In the genomic region with DNA sequence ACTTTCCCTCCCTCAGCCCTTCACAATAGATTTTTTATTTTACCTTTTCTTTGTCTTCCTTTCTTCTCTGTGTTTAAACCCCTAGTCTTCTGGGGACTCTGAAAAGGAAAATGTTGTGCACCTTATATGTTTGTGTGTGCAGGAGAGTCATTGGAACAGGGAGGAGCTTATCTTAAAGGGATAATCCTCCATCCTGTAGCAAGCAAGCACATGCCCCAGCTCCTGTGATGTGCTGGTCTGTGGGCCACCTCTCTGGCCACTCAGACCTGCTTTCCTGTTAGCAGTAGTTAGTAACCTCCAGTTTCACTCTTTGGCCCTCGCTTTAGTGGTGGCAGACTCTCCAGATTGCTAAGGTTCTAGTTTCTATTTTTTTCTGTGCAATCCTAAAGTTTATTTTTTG, we compare ENCODE assay signal across 48 mouse cellular contexts. TPM values are rescaled to one million over a fixed set of nuclear protein-coding genes. Genes with fewer than 3 reads are reported as not detected.
"Had no signal": no experiment of that assay in that cellular context is flagged by ENCODE, and none has a peak within 500 bp of the region (broad histone marks: within the 10 kb centered on the region; RNA-seq: fewer than 3 reads in every experiment).

A gene (minus strand): TSS at position 101 of the 400 bp plus-strand sequence.

- H3K27ac ChIP-seq: heart, embryonic 10.5 days; heart, embryonic 13.5 days; heart, embryonic 15.5 days; hindbrain, embryonic 10.5 days; hindbrain, embryonic 12.5 days; hindbrain, embryonic 13.5 days; hindbrain, embryonic 14.5 days; hindbrain, embryonic 15.5 days; hindbrain, postnatal 0 days; intestine, embryonic 15.5 days; kidney, embryonic 15.5 days; kidney, postnatal 0 days; layer of hippocampus, adult 2 months had no signal

- H3K4me1 ChIP-seq: heart, embryonic 10.5 days; heart, embryonic 12.5 days; heart, embryonic 13.5 days; heart, embryonic 15.5 days; hindbrain, embryonic 10.5 days; hindbrain, embryonic 12.5 days; hindbrain, embryonic 13.5 days; hindbrain, embryonic 15.5 days; intestine, embryonic 15.5 days; kidney, embryonic 15.5 days had no signal

- H3K9me3 ChIP-seq: heart, embryonic 10.5 days; heart, embryonic 12.5 days; heart, embryonic 13.5 days; heart, embryonic 15.5 days; hindbrain, embryonic 10.5 days; hindbrain, embryonic 12.5 days; hindbrain, embryonic 13.5 days; hindbrain, embryonic 15.5 days; intestine, embryonic 15.5 days; kidney, embryonic 15.5 days had no signal

- H3K4me2 ChIP-seq: heart, embryonic 11.5 days; heart, embryonic 12.5 days; heart, embryonic 13.5 days; heart, embryonic 15.5 days; hindbrain, embryonic 12.5 days; hindbrain, embryonic 13.5 days; hindbrain, embryonic 14.5 days; hindbrain, embryonic 15.5 days; intestine, embryonic 15.5 days; kidney, embryonic 15.5 days had no signal

- H3K27me3 ChIP-seq: heart, embryonic 12.5 days; heart, embryonic 13.5 days; heart, embryonic 15.5 days; hindbrain, embryonic 12.5 days; hindbrain, embryonic 13.5 days; hindbrain, embryonic 15.5 days; intestine, embryonic 15.5 days; kidney, embryonic 15.5 days had no signal

- H3K36me3 ChIP-seq: heart, embryonic 10.5 days; heart, embryonic 12.5 days; heart, embryonic 13.5 days; heart, embryonic 15.5 days; hindbrain, embryonic 10.5 days; hindbrain, embryonic 12.5 days; hindbrain, embryonic 13.5 days; hindbrain, embryonic 15.5 days; intestine, embryonic 15.5 days; kidney, embryonic 15.5 days had no signal

- H3K4me3 ChIP-seq: heart, embryonic 10.5 days; heart, embryonic 12.5 days; heart, embryonic 13.5 days; heart, embryonic 15.5 days; hindbrain, embryonic 10.5 days; hindbrain, embryonic 12.5 days; hindbrain, embryonic 13.5 days; hindbrain, embryonic 15.5 days; intestine, embryonic 15.5 days; kidney, embryonic 15.5 days; layer of hippocampus, adult 2 months had no signal

- H3K9ac ChIP-seq: heart, embryonic 12.5 days; heart, embryonic 13.5 days; heart, embryonic 15.5 days; hindbrain, embryonic 12.5 days; hindbrain, embryonic 13.5 days; hindbrain, embryonic 14.5 days; hindbrain, embryonic 15.5 days; intestine, embryonic 15.5 days; kidney, embryonic 15.5 days had no signal

- ATAC-seq: hindbrain, embryonic 16.5 days; hindbrain, postnatal 0 days; inflammation-experienced regulatory T-cells, adult 6 months; intestine, embryonic 15.5 days; intestine, embryonic 16.5 days; intestine, postnatal 0 days had no signal

- DNase-seq: heart, postnatal 10 days; heart, postnatal 14 days; heart, postnatal 36 days; heart, postnatal 4 days; kidney, adult 11 months; kidney, adult 18-20 months; kidney, adult 2 months; kidney, adult 8-10 months; kidney, adult 9 months; kidney, postnatal 10 days; kidney, postnatal 14 days; kidney, postnatal 25 days; kidney, postnatal 36 days; kidney, postnatal 4 days; layer of hippocampus, adult 9-11 months; layer of hippocampus, postnatal 36 days had no signal

RNA-seq across cellular contexts. Expression of the gene that starts here (rescaled TPM):
- total RNA-seq: heart, postnatal 10 days; heart, postnatal 25 days; heart, postnatal 36 days; heart, postnatal 4 days; hematopoietic stem cell, adult 5-6 weeks; hindbrain, postnatal 0 days; layer of hippocampus, adult 18-20 months; layer of hippocampus, adult 2 months; layer of hippocampus, adult 8-10 months; layer of hippocampus, postnatal 10 days; layer of hippocampus, postnatal 14 days; layer of hippocampus, postnatal 25 days; layer of hippocampus, postnatal 36 days had no signal
- polyA plus RNA-seq: heart, embryonic 10.5 days; heart, embryonic 11.5 days; heart, embryonic 12.5 days; heart, embryonic 13.5 days; heart, embryonic 14.5 days; heart, postnatal 0 days; hindbrain, embryonic 10.5 days; hindbrain, embryonic 11.5 days; hindbrain, embryonic 12.5 days; hindbrain, embryonic 13.5 days; hindbrain, embryonic 14.5 days; hindbrain, embryonic 15.5 days; hindbrain, embryonic 16.5 days; hindbrain, postnatal 0 days; inflammation-experienced regulatory T-cells, adult 6 months; intestine, embryonic 15.5 days; intestine, embryonic 16.5 days; intestine, postnatal 0 days; kidney, embryonic 14.5 days; kidney, embryonic 15.5 days; kidney, embryonic 16.5 days; large intestine, adult 2 months had no signal
